Mouse (Mus musculus): ENCODE results near the gene S1pr5.
"Not testable (repeated sequence)": the region's sequence is repeated elsewhere in the genome, so short reads cannot be mapped to it uniquely, and the experiment has no call there.

Gene S1pr5

GRCm38 (mm10) chr9:21237368-21238003 is 10.8 kb downstream of the S1pr5 start:
- DNase-seq (ENCODE audit: low read depth): no peak

GRCm38 (mm10) chr9:21236991-21237367 is 11.3 kb downstream of the S1pr5 start:
- DNase-seq (ENCODE audit: low read depth): no peak

- DNase-seq (ENCODE audit: low read depth): no peak
Observed at GRCm38 (mm10) chr9:21235341-21235740, 12.9 kb downstream of the S1pr5 start.

GRCm38 (mm10) chr9:21233805-21234204 is 14.4 kb downstream of the S1pr5 start:
- DNase-seq (ENCODE audit: low read depth): no peak

GRCm38 (mm10) chr9:21233366-21233765 is 14.9 kb downstream of the S1pr5 start:
- DNase-seq (ENCODE audit: low read depth): no peak

- DNase-seq (ENCODE audit: low read depth): no peak
Observed at GRCm38 (mm10) chr9:21232867-21233266, 15.4 kb downstream of the S1pr5 start.

GRCm38 (mm10) chr9:21231551-21231950 is 16.7 kb downstream of the S1pr5 start:
- no peak for DNase-seq (ENCODE audit: low read depth)

- DNase-seq (ENCODE audit: low read depth): no peak
Observed at GRCm38 (mm10) chr9:21227342-21227741, 20.9 kb downstream of the S1pr5 start.

- no peak for DNase-seq (ENCODE audit: low read depth)
Observed at GRCm38 (mm10) chr9:21225415-21225758, 22.9 kb downstream of the S1pr5 start.

- DNase-seq (ENCODE audit: low read depth): no peak
Observed at GRCm38 (mm10) chr9:21224576-21225414, 23.4 kb downstream of the S1pr5 start.

GRCm38 (mm10) chr9:21223906-21224305 is 24.3 kb downstream of the S1pr5 start:
- DNase-seq (ENCODE audit: low read depth): no peak

- DNase-seq (ENCODE audit: low read depth): not testable (repeated sequence)
Observed at GRCm38 (mm10) chr9:21223490-21223889, 24.8 kb downstream of the S1pr5 start.

GRCm38 (mm10) chr9:21221383-21221929 is 26.8 kb downstream of the S1pr5 start:
- peak; percentile 86 for DNase-seq (ENCODE audit: low read depth)

- peak; percentile 92 for DNase-seq (ENCODE audit: low read depth)
Observed at GRCm38 (mm10) chr9:21220490-21221382, 27.5 kb downstream of the S1pr5 start.

- no peak for DNase-seq (ENCODE audit: low read depth)
Observed at GRCm38 (mm10) chr9:21219820-21220219, 28.4 kb downstream of the S1pr5 start.

- no peak for DNase-seq (ENCODE audit: low read depth)
Observed at GRCm38 (mm10) chr9:21216050-21216841, 32.0 kb downstream of the S1pr5 start.

GRCm38 (mm10) chr9:21213617-21214190 is 34.5 kb downstream of the S1pr5 start:
- DNase-seq (ENCODE audit: low read depth): peak; percentile 30

GRCm38 (mm10) chr9:21211624-21212023 is 36.6 kb downstream of the S1pr5 start:
- DNase-seq (ENCODE audit: low read depth): no peak

GRCm38 (mm10) chr9:21210821-21211220 is 37.4 kb downstream of the S1pr5 start:
- no peak for DNase-seq (ENCODE audit: low read depth)

GRCm38 (mm10) chr9:21208626-21209025 is 39.6 kb downstream of the S1pr5 start:
- DNase-seq (ENCODE audit: low read depth): no peak

- DNase-seq (ENCODE audit: low read depth): no peak
Observed at GRCm38 (mm10) chr9:21206848-21207247, 41.4 kb downstream of the S1pr5 start.
